Mouse (Mus musculus) MN1 (cell line): ENCODE measurements around the gene Tomm20l.

Experiments
- DNase-seq: peaks from one replicate; pipeline ENCODE4 v3.0.0-alpha.2; 2016; ENCODE audit warnings: low spot score

The Tomm20l gene

DNA sequence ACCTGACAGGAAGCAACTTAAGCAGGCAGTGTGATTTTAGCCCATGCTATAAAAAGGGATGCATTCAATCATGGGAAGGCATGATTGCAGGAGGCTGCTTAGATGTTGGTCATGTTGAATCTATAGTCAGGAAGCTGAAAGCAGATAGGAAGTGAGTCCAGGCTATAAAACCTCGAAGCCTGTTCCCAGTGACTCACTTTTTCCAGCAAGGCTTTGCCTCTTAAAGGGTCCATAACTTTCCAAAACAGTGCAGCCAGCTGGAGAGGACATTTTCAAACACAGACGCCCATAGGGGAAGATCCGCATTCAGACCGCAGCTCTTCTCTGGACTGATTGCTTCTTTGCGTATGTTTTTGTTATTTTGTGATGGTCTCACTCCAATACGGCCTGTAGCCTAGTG lies 43.8 kb downstream of the Tomm20l start:
- no peak for DNase-seq

DNA sequence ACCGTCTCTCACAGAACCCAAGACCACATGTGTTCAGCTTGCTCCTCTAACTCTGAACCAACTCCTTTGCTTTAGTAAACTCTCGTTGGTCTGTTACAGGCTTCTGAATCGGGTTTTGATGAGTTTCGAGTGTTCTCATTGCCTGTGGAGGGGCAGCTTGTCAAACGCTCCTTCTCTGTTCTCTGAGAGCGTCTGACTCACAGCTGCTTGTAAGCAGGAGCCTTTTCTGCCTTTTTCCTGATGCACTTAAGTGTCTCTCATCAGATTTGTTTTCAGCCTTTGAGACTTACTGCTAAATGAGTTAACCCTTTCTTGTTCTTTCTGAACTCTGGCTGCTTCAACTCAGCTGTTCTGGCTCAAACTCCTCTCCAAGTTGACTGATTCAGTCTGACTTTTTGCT lies 46.7 kb downstream of the Tomm20l start:
- no peak for DNase-seq

DNA sequence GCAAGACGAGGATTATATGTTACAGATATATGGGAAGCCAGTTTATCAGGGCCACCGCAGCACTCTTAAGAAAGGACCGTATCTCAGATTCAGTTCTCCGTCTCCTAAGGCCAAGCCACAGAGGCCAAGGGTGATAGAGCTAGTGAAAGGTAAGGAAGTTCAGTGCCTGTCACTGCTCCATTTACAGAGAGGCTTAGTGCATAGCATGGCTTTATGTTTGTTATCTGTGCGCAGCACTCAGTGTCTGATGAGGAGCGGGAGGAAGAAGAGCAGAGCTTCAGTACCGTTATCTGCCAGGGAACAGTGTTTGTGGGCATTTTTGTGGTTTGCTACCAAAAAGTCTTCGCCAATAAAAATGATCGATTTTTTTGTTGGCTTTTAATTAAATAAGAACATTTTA lies 53.2 kb downstream of the Tomm20l start:
- DNase-seq, result no peak

DNA sequence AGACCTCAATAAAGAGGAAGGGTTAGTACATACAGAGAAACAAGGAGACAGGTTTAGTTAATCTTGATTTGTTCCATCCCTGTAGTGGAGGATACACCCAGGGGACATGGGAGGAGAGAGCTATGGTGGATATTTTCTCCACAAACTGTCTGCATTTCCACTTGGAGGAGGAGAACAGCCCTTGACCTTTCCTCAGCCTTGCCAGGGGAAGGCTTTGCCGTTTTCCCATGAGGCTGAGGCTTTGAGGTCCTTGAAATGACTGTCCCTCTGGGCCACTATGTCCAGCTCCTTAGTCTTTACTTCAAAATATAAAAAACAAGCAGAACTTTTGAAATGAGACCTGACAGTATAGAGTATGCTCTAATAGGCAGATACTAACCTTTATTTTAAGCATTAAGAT lies 58.7 kb downstream of the Tomm20l start:
- no peak for DNase-seq
